Mouse (Mus musculus) bone marrow, adult 2 months (tissue): ENCODE results near the gene Kif18b. TPM values are rescaled to one million over a fixed set of nuclear protein-coding genes. Genes with fewer than 3 reads are reported as not detected.

Experiments used
- H3K27ac ChIP-seq: fragments of 200-500 bp; 2 replicates; pipeline ENCODE4 v1.5.1; 2012; ENCODE audit warnings: low read depth, mild to moderate bottlenecking, control low read depth, inconsistent platforms, low read length; ENCODE audit not compliant: control insufficient read depth, poor library complexity, insufficient read depth
- H3K4me1 ChIP-seq: fragments of 200-500 bp; 2 replicates; pipeline ENCODE4 v1.6.1; 2011; ENCODE audit warnings: low read length; ENCODE audit not compliant: control insufficient read depth, insufficient read depth
- H3K4me3 ChIP-seq: fragments of 200-500 bp; replicated peaks from 2 replicates; pipeline ENCODE3; 2011; ENCODE audit warnings: mild to moderate bottlenecking, low read depth, low read length, control low read depth; ENCODE audit not compliant: control insufficient read depth
- CTCF ChIP-seq: fragments of 200-500 bp; IDR thresholded peaks from 2 replicates; pipeline ENCODE4 v1.5.1; 2011; ENCODE audit warnings: low read length, control low read depth; ENCODE audit not compliant: control insufficient read depth, insufficient read depth
- POLR2A ChIP-seq: fragments of 200-500 bp; IDR thresholded peaks from 2 replicates; pipeline ENCODE4 v1.6.1; 2011; ENCODE audit warnings: low read depth, mild to moderate bottlenecking, control low read depth, low read length, borderline replicate concordance; ENCODE audit not compliant: control insufficient read depth
- WGBS: fragments of 180-500 bp; shearing (Covaris S2); methylation state at CpG from one replicate; pipeline ENCODE4 v1.1.7; 2018; 5-methylcytosine and 5-hydroxymethylcytosine counted together
- polyA plus RNA-seq: library from polyadenylated mRNA; stranded (reverse); fragments of >200 nt; gene quantifications from 2 replicates; pipeline ENCODE4 v1.2.4, GENCODE M21; 2011; ENCODE audit warnings: low replicate concordance; ENCODE audit not compliant: missing spikeins, insufficient read depth, insufficient read length

Gene Kif18b
- polyA plus RNA-seq, 1 experiment: 37.0 TPM

DNA sequence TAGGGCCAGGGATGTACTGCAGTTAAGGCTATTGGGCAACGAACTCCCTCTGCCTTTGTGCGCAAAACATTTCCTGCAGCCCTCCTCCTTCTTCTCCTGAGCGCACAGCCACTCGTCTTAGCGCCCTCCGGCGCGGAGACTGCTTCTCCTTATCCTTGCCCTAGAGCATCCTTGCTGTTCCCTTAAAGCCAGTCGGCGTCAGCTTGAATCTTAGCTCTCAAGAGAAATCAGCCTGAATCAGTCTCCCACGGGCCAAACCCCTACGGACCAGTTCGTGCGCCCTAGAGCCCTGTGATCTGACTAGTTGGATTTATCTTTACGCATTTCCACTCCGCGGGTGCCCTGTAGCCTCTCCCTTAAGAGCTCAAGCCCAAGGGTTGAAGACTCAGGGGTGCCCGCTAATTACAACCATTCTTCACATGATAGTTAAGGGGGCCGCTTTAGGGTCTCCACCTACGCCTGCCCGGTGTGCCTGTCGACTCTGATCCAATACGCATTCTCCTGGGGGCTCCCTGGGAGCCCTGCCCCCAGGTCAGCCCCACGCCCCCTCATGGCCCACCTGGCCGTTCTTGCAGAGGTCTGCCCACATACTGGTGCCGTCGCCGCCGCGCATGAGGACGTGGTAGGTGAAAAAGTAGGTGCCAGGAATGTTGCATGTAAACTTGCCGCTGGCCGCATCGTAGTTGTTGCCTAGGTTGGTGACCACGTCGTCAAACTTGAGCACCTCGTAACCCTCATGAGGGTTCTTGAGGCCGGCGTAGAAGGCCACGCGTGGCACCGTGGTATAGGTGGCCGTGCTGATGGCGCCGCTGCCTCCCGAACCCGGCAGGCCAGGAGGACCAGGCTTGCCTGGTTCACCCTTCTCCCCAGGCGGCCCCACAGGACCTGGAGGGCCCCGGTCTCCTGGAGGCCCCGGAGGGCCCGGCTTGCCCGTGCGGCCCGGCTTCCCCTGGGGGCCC, 20.7 kb upstream of the Kif18b start:
- H3K4me1 ChIP-seq: no peaks in the 10 kb centered on the region
- TF ChIP-seq POLR2A: no peak
- TF ChIP-seq CTCF: no peak

GRCm38 (mm10) chr11:102941236-102941635, 16.3 kb upstream of the Kif18b start:
- H3K4me3 ChIP-seq: no peak overlapping the region
- TF ChIP-seq CTCF: no peak
- TF ChIP-seq POLR2A: no peak
- no peak overlapping the region for H3K27ac ChIP-seq
- 46% methylated on average over 6 of the region's 6 CpGs for WGBS
- H3K4me1 ChIP-seq: no peaks in the 10 kb centered on the region

More for the DNA sequence above, 20.7 kb upstream of the Kif18b start:
- 9% methylated on average over 54 of the region's 54 CpGs for WGBS
- H3K4me3 ChIP-seq: no peak overlapping the region
- peak overlapping the region; percentile 11; the same call in 1 of the 2 replicates for H3K27ac ChIP-seq

DNA sequence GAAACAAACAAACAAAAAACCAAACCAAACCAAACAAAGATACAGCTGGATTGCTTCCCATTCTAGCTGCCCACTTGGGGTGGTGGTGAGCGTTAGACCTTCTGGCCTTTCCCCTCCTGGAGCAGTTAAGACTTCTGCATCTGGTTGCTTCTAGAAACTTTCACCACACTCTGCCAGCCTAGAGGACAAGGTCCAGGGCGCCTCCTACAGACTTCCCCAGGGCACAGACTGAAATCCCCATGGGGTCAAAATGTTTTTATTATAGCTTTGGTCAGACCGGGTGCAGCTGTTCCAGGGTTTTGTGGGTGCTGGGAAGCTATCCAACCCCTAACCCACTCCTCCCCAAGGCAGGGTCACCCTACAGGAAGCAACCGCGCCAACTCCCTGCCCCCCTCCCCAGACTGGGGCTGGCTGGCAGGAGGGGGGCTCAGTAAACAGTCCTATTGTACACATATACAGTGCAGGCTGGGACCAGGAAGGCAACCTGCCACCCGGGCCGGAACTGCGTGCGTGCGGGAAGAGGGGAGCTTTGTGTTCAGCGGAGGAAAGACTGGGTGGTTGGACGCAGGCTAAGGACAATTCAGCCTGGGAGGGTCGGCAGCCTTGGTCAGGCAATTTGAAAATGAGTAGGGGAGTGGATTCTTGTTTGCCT, 14.2 kb upstream of the Kif18b start:
- TF ChIP-seq CTCF (no peak), POLR2A (no peak)
- 17% methylated on average over 13 of the region's 13 CpGs for WGBS
- H3K4me3 ChIP-seq: no peak overlapping the region
- H3K27ac ChIP-seq: no peak overlapping the region
- no peaks in the 10 kb centered on the region for H3K4me1 ChIP-seq

DNA sequence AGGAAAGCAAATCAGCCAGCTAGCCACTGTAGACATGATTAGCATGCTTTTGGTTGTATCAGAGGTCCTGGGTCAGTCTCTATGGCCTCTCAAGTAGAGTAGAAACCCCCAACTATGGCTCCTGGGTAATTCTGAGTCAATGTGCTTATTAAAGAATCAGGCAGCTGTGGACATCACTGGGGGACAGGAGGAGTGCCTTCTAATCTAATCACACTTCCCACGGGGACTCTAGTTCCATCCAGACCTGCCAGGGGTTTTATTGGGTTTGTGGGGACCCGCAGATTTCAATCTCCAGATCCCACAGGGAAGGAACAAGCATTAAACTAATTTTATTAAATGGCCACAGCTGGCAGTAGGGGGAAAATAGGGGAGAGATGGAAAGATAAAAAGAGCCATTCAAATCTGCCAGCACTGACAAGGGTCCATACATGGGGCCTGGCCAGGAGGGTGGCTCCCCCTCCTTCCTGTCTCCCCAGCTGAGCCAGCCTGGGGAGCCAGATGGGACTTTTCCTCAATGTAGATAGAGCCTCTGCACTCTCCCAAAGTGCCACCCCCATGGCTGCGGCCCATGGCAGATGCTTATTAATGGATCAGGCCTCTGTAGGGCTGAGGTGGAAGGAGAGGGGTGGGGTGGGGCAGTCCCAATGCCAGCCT, 12.7 kb upstream of the Kif18b start:
- Histone ChIP-seq H3K27ac (no peak overlapping the region), H3K4me1 (no peaks in the 10 kb centered on the region), H3K4me3 (no peak overlapping the region)
- WGBS: 72% methylated on average over 3 of the region's 3 CpGs
- no peak for TF ChIP-seq POLR2A
- TF ChIP-seq CTCF: no peak

DNA sequence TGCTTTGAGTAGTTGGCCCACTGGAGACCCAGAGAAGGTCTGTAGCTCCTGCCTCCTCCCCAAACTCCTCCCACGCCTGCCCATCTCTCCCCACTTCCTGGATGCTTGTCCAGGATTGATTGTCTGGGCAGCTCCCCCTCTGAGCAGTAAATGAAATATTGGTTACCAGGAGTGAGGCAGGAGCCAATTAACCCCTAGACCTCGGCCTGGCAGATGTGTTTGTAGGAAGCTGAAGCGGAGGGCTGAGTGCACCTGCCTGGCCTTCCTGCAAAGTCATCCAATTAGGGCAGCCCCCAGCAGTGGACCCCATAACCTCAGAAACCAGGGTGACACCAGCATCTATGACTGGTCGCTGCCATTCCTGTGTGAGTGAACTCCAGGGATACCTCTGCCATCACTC, 11.3 kb upstream of the Kif18b start:
- H3K27ac ChIP-seq: no peak overlapping the region
- TF ChIP-seq CTCF (no peak), POLR2A (no peak)
- 58% methylated on average over 4 of the region's 4 CpGs for WGBS
- H3K4me1 ChIP-seq: no peaks in the 10 kb centered on the region
- no peak overlapping the region for H3K4me3 ChIP-seq

DNA sequence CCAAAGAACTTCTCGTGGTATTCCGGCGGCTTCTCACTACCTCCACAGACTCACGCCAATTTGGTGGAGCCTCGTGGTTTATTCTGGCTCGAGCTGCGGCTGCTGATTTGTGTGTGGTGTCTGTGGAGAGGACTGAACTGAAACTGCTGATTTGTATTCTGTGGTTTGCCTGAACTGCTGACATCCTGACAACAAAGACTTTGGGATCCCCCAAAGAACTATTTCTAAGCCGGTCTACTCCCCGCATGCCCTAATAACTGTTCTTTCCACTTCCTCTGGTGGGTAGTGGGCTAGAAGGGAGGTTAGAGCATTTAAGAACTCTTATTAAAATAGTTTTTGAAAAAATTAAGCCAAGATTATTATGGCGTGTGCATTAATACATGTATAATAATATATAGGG, 5.7 kb upstream of the Kif18b start:
- WGBS: 50% methylated on average over 10 of the region's 10 CpGs
- Histone ChIP-seq H3K4me1 (no peaks in the 10 kb centered on the region), H3K27ac (no peak overlapping the region), H3K4me3 (no peak overlapping the region)
- no peak for TF ChIP-seq CTCF
- TF ChIP-seq POLR2A: no peak

DNA sequence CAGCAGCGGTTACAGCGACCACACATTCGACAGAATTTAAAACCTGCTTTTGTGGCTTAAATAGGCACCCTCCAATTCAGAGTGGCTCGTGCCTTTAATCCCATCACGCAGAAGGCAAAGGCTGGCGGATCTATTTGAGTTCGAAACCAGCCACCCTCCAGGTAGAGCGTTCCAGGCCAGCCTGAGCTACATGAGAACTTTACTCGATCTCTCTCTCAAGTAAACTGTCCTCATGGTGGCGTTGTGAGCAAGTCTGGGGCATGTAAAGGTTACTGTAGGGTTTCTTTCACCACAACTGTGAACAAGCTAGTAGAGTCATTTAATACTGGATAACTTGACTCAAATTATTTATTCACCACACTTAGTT, 410 bp upstream of the Kif18b start:
- Histone ChIP-seq H3K27ac (peak overlapping the region; percentile 88), H3K4me3 (peak overlapping the region; percentile 87), H3K4me1 (no peaks in the 10 kb centered on the region)
- WGBS: 1% methylated on average over 10 of the region's 10 CpGs
- TF ChIP-seq POLR2A: no peak
- no peak for TF ChIP-seq CTCF

- no peak overlapping the region for H3K4me3 ChIP-seq
- no peaks in the 10 kb centered on the region for H3K4me1 ChIP-seq
- H3K27ac ChIP-seq: no peak overlapping the region
Measured at GRCm38 (mm10) chr11:102921491-102921890, 3.4 kb downstream of the Kif18b start.

More at GRCm38 (mm10) chr11:102921491-102921890, 3.4 kb downstream of the Kif18b start:
- 93% methylated on average over 6 of the region's 6 CpGs for WGBS
- TF ChIP-seq POLR2A (no peak), CTCF (no peak)
